Mouse (Mus musculus) neural tube, embryonic 10.5 days (tissue): ENCODE data around the gene Stxbp1.

ENCODE experiments used
- DNase-seq: peaks from one replicate; pipeline ENCODE4 v3.0.0-alpha.2; 2017; ENCODE audit warnings: low spot score; ENCODE audit errors: extremely low spot score

Gene Stxbp1

DNA sequence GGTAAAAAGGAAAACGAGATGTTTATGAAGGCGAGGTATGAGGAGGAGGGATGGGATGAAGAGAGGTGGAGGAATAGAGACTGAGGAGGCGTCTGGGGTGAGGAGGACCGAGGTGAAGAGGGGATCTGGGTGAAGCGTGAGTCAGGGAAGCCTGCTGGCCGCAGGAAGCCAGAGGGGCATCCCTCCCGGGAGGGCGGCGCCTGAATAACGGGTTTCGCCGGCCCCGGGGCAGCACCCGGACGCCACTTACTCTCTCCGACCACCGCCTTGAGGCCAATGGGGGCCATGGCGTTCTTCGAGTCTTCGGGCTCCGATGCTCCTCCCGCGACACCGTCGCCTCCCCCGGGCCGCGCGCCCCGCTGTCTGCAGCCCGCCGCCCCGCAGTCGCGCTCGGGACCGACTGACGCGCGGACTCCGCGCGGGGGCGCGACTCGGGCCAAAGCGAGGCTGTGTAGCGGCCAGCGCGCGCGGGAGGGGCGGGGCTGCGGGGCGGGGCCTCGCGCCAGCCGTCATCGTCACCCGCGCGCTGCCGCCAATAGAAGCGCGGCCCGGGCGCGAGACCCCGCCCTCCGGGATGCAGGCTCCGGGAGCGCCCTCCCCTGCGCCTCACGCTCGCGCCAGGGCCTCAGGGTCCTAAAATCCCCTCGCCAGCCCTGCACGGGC, at the start of gene Stxbp1:
Gene Stxbp1, minus strand, starts transcription at position 441 of the 663 bp plus-strand sequence.
- DNase-seq, result peak; percentile 90

DNA sequence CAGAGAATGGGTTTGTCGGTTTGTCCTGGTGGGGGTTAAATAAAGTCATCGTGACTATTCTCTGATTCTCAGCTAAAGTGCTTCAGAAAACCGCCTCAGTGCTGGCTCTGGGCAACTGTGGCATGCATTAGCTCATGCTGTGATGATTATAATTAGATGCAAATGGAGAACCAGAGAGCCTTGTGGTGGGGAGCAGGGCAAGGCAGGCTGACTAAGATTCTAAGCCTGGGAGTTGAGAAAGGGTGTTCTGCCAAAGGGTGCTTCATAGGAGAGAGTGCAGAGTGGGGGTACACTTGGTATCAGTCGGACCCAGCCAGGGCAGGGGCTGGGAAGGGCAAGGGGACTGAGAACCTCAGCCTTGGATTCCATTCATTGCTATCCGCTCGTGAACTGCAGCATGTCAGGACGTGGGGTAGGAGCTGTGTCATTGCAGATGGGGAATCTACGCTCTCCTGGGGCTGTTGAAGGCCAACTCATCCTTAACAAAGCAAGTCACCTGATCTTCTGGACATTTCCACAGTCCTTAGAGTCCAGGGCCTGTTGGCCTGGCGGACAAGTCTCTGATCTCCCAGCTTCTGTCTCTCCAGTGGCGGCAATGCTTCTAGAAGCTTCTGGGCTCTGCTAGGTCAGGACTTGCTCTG, 49.6 kb upstream of the Stxbp1 start:
- DNase-seq, result no peak

DNA sequence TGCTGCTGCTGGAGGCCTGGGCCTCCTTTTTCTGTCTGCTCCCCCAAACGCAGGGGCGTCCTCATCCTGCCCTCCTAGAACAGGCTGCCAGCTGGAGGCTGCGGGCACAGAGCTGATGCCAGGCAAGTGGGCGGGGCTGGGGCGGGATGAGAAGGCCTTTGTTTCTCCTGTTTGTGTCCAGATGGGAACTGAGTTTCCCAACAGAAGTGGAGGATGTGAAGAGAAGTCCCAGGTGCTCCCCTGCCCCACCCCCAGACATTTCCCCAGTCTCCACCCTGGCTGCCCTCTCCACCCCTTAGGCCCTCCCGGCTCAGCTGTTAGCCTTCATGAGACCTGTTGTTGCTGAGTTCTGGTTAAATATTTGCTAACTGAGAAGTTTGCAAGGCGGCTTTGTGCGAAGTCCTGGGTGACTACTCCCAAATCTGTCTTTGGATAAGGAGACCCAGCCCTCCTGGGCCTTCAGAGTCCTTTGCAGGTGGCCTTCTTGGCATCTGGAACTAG, 48.6 kb upstream of the Stxbp1 start:
- DNase-seq, result no peak

DNA sequence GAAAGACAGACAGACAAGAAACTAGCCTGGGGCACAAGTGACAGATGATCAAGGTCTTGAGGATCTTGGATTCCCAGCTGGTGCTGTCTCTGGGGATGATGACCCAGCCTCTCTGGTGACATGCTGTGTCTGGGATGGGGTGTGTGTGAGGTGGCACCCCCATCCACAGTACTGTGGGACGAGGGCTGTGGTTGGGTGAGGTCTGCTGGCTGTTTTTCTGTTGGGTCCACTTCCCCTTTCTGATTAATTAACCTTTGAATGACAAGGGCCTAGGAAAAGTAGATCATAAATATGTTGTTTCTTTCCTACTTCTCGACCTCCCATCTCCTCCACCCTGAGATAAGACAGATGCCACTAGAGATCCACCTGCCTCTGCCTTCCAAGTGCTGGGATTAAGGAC, 47.1 kb upstream of the Stxbp1 start:
- DNase-seq, result no peak

DNA sequence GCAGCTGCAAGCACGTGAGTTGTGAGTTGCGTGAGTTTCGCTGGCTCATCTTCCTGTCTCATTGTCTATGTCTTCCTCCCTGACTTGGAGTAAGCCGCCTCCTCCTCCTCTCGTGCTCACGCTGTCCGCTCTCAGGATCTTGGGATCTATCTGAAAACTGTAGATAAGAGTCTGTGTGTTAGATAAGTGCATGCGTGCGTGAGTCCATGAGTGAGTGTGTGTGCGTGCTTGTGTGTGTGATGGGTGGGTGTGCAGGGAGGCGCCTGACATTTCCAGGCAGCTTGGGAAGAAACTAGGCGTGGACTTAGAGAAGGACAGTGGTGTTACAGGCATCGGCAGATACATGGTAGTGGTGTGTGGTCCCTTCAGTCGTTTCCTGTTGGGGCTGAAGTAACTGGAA, 45.4 kb upstream of the Stxbp1 start:
- no peak for DNase-seq

DNA sequence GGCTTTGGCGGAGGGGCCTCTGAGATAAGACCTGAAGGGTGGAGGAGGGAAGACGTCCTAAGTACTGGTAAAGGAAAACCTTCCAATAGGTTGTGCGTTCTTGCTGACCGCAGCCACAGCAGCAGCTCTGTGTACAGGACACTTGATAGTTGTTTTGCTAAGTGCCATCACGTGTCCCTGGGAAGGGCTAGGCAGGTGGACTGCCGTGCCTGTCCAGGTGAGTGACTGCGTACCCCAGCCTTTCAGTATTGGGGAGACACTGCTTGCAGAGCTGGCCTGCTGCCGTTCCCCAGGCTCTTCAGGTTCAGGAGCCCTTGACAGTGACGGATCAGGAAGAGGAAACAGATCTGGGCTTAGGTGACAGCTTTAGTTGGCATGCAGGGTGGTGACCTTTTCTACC, 44.2 kb upstream of the Stxbp1 start:
- DNase-seq, result no peak

DNA sequence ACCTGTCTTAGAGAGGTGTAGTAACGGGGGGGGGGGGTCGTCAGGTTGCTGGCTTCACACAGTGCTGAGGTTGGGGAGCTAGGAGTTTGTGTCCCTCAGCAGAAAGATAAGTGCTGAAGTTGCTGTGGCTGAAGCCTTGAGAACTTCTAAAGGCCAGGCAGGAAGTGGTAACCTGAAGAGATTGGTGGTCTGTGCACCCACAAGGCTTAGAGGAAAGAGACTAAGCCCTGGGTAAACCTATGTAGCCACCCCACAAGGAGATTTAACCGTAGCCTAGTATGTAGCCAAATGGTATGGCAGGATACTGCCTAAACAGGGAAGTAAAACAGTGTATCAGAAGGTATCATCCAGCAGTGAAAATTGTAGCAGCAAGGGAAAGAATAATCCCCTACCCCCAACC, 43.2 kb upstream of the Stxbp1 start:
- no peak for DNase-seq

DNA sequence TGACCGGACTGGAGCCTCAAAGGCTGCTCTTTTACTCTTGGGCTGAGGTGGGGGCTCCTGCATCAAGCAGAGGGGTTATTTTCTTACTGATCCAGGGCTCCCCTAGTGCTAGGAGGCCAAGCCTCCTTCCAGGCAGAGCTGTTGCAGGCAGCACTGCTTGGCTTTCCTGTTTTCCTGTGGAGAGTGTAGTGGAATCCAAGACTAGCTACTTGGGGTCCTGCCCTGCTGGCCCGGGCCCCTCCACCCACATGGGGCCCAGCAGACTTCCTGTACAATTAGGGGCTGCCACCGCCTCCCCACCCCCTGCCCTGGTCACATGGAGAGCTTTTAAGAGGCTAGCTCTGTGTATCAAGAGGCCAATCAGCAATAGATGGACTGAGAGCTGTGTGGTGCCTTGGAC, 41.5 kb upstream of the Stxbp1 start:
- no peak for DNase-seq

DNA sequence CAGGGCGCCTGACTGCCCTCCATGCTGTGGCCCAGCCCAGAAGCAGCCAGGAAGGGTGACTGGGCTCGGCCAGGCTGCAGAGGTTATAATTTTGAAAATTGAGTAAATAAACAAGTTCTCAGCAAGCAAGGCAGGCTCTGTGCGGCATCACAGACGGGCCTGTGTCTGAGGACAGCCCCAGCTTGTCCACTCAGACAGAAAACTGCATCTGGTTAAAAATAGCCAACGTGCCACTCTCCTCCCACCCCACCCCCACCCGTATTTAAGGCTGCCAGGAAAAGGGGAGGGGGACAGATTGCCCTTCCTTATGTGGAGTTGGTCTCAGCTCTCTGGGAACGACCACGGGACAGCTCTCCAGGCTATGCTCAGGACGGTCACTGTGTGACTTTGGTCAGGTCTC, 41.0 kb upstream of the Stxbp1 start:
- no peak for DNase-seq

DNA sequence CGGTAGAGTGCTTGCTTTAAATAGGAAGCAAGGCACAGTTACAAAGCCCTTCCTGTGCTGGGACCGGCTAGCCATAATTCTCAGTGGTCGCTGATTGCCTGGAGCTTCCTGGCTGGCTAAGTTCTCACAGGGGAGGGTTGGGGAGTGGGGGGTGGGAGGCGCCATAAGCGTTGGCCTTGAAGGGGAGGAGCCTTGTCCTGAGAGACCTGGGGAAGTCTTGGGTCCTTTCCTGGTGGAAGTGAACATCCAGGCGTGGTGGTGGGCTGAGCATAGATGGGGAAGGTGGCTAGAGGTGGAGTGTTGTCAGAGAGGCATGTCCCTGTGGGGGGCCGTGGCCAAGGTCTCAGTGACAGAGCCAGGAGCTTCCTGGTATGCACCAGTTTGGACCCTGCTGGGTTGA, 37.7 kb upstream of the Stxbp1 start:
- DNase-seq, result no peak

DNA sequence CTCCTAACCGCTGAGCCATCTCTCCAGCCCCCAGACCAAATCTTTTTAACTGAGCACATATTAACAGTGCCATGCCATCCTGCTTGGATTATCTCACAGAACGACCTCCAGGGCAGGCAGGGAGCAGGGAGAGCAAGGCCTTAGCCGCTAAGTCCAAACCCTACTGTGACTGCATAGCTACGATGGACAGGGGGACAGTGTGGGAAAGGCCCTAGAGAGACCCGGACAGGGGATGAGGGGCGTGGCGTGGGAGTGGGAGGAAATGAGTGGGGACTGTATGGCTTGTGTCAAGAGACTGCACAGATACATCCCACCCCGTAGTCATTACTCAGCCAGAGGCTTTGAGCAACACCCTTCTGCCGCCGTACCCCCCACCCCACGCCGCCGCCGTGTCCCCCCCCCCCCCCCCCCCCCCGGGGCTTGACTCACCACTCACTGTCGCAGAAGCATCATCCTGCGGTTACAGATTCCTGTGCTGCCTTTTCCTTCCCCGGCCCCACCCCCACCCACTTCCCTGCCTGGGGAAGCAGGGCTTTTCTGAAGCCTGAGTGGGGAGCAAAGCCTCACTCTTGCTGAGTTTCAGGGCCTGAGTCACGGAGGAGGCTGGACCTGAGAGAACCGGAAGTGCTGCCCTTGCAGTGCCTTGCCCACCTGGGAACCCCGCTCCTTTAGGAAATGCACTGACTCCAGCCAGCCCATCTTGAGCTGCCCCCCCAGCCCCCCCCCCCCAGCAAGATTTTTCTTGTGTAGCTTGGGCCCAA, 35.4 kb upstream of the Stxbp1 start:
- no peak for DNase-seq

DNA sequence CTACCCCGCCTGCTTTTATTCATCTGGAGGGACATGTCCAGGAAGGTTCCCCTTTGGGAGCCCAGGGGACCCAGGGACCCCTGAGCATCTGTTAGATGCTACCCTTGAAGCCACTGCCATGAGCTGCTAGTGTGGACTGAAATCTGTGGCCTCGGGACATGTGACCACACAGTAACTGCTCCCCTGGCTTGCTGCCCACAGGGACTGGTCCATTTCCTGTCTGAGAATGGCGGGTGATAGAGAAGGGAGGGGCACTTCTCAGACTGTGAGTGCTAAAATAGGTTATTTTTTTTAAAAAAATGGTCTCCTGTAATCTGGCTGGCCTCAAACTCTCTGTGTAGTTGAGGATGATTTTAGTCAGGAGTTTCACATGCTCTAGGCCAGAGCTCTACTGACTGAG, 34.7 kb upstream of the Stxbp1 start:
- DNase-seq, result no peak

DNA sequence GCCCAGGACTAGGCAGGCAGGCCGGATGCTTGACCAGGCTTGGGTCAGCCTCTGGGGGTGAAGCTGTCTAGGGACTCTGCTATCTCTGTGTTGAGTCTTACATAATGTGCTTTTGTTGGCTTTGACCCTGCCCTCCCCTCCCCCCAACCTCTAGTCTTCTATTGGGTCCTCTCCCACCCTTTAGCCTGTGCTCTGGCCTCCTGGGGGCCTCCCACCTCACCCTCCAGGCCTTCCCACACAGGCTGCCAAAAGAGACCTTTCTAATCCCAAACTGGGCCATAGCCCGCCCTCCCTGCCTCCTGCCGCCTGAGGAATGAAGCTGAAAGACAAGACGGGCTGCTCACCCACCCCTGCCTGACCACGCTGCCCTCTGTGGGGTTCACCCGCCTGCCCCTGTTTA, 34.0 kb upstream of the Stxbp1 start:
- DNase-seq, result no peak

DNA sequence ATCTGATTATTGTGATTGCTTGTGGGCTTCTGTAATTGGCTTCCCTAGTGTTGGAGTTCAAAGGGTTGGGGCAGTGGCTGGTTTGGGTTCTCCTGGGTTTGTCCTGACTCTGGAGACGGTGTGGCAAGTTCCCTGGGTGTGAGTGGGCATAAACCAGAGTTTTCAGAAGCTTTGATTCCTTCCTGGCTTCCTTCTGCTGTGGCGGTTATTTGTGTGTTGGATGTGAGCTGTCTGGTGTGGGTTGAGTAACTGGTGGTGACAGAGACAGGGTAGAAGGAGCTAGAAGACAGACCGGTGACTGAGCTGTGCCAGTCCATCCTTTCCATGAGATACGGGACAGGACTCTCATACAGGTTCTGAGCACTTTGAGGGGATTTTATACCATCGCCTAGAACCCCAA, 32.5 kb upstream of the Stxbp1 start:
- DNase-seq, result no peak

DNA sequence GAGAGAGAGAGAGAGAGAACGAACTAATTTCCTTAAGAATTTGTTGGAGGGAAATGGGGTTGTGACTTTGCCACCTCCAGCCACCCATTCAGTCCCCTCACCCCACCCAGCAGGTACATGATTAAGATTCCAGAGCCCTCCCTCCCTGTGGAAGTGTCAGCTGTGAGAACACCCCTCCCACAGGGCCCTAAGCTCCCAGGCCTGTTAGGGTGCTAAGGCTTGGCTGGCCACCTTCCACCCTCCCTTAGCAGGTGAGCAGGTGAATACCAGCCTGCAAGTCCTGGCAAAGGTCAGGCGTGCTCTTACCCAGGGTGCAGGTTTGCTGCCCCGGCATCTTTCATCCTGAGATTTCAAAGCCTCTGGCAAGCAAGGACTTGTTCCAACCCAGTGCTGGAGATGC, 31.4 kb upstream of the Stxbp1 start:
- DNase-seq, result no peak

DNA sequence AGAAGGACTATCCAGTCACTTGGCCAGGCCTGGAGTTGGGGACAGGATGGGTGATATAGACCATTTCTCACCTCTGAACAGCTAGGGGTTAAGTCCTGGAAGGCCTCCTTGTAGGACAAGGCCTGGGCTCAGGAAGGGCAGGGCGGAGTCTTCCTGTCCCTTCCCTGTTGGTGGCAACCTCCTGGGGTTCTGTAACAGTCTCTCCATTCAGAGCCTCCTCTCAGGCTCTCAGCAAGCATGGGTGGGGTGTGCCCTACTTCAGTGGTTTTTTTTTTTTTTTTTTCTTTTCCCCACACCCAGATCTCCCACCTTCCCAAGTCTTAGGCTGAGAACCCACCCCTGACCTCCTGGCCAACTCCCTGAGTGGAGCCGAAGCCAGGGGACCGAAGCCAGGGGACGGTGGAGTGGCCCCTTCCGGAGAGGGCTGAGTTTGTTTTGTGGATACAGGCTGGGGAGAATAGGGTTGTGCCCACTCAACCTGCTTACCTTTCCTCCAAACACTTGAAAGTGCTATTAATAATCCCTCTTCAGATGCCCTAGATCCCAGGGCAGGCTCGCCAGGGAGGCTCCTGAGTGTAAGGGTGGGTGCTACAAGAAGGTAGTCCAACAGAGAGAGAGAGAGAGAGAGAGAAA, 30.8 kb upstream of the Stxbp1 start:
- no peak for DNase-seq

DNA sequence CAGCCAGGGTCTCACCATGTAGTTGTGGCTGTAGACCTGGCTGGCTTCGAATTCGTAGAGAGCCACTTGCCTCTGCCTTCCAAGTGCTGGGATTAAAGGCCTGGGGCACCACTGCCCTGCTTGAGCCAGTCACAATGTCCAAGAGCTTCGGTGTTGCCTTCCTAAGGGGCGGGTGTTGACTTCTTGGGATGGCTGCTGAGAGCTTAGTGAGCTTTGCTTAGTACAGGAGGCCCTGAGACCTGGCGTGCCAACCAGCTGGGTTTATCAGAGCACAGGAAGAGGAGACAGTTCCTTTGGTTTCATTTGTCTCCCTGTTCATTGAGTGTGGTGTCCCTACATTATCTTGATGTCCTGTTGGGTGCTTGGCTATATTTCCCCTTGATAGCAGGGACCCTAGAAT, 30.3 kb upstream of the Stxbp1 start:
- DNase-seq, result no peak

DNA sequence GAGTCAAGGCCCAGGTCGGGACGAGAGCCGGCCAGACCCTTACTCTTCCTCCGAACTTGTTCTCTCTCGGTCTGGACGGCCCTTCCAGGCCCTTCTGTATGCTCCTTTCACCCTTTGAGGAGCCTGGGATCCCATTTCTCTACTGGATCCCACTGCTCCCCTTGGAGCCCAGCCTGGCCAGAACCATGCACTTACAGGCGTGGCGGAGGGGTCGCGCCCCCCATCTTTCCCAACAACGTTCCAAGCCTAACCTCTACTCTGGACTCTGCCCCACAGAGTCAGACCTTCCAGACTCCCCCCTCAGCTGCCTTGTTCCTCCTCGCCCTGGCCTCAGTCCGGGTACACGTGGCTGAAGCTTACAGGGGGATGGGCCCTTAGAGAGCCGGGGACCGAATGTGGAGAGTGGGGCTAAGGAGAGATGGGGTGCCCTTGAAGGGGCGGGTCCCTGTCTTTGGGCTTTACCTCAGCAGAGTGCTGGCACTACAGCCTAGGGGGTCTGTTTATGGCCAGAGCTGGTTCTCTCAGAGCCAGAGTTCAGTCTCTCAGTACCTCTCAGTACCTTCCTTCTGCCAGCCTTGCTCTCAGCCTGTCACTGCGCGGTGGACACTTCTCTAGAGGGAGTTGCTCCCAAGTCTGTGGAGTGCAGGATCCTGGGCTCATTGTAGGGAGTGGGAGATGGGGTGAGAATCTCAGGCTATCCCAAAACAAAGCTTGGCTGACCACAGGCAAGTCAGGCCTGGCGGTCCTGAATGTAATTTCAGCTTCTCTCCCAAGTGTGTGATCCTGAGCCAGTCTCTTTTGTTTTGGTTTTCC, 29.7 kb upstream of the Stxbp1 start:
- DNase-seq, result peak; percentile 64

DNA sequence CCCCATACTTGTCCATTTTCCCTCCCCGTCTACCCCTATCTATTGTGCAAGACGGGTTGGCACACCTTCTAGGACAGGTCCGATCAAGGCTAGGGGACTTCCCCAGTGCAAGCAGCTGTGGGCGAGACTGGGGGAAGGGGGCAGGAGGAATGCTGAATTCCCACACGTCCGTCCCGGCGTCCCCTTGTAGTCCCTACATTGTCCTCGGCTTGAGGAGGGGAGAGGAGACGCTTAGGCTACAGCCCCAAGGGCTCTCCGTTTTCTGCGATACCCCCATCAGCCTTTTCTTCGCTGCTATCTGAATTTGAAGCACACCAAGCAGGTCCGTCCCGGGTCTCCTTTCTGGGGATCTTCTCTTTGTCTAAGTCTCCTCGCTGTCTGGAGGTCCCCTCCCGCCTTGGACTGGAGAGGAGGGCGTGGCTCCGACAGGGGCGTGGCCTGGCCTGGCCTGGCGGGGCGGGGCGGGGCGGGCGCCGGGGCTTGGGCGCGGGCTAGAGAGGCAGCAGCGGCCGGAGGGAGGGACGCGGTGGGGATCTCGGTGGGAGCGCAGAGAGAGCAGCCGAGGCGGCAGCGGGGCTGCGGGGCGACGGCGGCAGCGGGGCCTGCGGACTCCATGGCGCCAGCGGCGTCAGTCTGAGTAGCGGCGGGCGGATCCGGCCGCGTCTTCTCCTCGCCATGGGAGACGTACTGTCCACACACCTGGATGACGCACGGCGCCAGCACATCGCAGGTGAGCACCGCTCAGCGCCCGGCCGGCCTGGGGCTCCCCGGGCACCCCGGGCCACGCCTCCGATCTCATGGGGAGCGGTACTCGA, 28.8 kb upstream of the Stxbp1 start, which contains the start of gene Fam129b:
Gene Fam129b, plus strand, starts transcription at position 440 of the 815 bp plus-strand sequence.
- peak; percentile 96 for DNase-seq

DNA sequence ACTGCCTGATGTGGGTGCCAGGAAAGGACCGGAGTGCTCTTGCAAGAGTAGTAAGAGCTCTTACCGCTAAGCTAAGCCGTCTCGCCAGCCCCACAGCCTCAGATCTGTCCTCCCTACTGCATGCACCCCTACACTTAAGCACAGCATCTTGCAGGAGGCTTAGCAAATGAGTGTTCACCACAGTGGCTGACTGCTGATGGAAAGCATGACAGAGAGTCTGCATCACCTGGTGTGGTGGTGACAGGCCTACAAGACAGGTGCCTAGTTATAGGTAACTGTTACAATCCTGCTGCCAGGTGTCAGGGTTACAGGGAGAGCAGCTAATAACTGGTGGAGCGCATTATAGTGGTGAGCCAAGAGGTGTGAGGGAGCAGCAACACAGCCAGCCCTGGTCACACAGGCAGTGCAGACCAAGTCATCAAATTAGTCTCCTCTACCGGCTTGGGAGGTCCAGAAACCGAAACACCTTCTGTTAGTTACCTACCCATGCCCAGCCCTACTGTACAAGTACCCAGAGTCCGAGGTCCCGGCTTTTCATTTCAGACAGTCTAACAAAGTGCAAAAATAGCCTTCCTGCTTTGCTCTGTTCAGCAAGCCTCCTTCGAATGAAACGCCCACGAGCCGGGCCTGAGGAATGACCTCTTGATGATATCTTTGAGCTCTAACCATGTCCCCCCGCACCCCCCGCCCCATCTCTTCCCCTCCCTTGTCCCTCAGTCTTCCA, 28.1 kb upstream of the Stxbp1 start:
- DNase-seq, result no peak
